Mouse (Mus musculus) hematopoietic stem cell, adult 5-6 weeks (primary cell): ENCODE measurements around the gene Nelfb. TPM values are rescaled to one million over a fixed set of nuclear protein-coding genes. Genes with fewer than 3 reads are reported as not detected.

Source experiments
- ATAC-seq, 2 experiments: fragments of 125-278 bp in 1 of 2; replicated peaks in 1 of 2; 2 replicates each; pipeline ENCODE4 v1.8.0; 2016 to 2017; ENCODE audit warnings: inconsistent platforms in 2 of 2, mild to moderate bottlenecking in 2 of 2, moderate number of reproducible peaks in 2 of 2, low read depth in 1 of 2, moderate TSS enrichment in 1 of 2; ENCODE audit not compliant: low FRiP score in 2 of 2, poor library complexity in 2 of 2, severe bottlenecking in 2 of 2, insufficient read depth in 1 of 2, low TSS enrichment in 1 of 2
- total RNA-seq: library from RNA; stranded (forward); fragments of 172-1452, 232-1000 nt; gene quantifications from 2 replicates; pipeline ENCODE4 v1.2.3, GENCODE M21; 2017

Nelfb gene
- total RNA-seq, 1 experiment from 2014 or later = 40.1 TPM

DNA sequence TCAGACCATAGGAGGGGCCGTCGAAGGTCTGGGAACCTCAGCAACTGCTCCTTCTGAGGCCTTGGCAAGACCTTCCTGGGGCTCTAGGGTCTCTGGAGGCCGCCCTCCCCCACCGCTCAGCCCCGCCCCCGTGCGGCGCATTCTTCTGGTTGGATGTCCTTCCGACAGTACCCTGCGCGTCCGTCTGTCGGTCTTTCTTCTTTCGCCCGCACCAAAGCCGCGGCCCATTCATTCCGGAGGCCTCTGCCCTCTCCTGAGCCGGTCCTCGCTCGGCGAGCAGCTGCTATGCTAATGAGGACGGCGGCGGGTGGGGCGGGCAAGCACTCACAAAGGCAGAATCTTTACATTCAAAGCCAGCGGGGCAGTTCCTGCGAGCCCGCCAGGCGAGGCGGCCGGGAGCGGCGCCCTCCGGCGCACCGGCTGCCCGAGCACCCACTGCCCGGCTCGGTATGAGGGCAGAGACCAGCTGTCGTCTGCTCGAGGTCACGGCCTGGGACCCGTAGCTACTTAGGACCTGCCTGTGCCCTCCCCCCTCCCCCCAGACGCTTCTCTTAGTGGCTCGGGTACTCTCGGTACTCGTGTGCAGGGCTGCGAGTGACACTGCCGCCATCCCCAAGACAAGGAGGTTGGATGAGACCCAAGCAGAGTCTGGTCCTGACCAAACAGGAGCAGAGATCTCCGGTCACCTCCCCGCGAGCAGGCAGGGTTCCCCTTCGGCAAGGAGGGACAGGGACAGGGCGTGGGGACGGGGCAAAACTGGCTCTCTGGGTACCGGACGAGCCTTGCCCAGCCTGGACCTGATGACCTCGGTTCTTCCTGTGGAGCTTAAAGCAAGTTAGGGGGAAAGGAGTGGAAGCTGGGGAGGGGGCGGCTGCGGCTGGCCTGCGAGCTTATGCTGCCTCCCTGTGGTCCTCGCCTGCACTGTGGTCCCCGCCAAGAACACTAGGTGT lies 25.4 kb downstream of the Nelfb start:
- ATAC-seq = peak; percentile 18 to 25; a peak in 2 of 4 replicates

DNA sequence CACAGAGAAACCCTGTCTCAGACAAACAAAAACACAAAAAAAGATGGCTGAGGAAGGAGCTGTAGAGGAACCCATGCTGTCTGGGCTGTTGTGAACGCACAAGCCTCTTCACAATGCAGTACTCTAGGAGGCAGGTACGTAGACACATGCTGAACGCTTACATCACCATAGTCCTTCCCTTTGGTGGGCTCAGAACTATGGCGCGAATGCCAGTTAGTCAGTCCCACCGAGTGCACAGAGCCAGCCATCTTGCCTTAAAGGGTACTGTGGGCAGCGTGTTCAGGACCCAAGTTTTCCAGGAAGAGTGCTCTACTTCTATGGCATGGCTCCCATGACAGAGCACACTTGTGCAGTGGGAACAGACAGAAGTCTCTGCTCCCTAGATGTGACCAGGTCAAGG lies 26.8 kb downstream of the Nelfb start:
- ATAC-seq = no peak

DNA sequence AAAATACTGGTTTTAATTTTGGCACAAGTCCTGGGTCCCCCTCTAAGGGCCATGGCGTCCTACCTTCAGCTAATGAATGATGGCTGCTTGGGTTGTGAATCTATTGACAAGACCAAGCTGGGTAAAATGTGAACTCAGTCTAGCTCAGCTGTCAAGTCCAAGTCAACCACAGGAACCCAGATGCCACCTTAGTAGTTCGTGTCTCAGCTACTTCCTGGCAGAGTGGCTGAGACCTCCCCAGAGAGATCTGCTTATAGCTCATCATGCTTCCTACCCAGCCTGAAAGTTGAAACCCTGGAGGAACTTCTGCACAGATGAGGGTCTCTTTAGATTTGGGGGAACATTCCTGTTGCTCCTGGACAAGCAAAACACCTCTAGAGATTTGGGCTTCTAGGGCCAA lies 28.0 kb downstream of the Nelfb start:
- ATAC-seq = no peak

DNA sequence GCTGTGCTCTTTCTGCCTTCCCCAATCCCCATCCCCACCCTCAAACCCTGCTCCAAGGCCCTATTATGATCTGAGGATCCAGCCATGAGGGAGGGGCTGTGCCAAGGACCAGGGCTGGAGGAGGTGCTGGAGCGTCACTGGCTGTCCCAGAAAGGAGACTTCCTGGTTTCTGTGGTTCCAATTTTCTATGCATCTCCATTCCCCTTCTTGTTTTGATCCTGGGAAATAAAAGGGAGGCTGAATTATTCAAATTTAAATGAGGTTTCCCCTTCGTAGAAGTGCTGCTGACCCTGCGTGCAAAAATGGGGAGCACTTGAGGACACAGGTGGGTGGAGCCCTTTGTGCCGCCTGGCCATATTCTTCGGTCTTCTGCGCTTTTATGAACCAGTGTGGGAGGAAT lies 28.6 kb downstream of the Nelfb start:
- no peak for ATAC-seq

DNA sequence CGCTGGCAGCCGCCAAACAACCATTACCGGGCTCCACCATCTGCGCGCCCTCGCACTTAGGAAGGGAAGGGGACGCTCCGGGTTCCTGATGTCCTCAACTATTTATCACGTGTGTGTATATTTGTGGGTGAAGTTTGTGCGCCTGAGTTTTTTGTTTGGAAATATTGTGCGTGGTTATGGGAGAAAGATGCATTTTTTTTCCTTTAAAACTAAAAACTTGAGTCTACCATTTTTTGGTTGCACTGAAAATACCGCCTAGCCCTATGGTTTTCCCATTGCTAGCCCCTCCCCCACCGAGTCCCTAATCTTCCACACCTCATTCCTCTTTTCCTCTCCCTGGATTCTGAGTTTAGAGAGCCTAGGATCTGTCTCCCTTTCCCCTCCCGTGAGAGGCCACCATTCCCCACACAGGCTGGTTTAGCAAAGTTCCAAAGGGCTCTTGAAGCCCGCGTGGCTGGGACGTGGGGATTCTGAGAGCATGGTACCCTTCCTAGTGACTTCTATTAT lies 29.3 kb downstream of the Nelfb start:
- ATAC-seq = no peak

DNA sequence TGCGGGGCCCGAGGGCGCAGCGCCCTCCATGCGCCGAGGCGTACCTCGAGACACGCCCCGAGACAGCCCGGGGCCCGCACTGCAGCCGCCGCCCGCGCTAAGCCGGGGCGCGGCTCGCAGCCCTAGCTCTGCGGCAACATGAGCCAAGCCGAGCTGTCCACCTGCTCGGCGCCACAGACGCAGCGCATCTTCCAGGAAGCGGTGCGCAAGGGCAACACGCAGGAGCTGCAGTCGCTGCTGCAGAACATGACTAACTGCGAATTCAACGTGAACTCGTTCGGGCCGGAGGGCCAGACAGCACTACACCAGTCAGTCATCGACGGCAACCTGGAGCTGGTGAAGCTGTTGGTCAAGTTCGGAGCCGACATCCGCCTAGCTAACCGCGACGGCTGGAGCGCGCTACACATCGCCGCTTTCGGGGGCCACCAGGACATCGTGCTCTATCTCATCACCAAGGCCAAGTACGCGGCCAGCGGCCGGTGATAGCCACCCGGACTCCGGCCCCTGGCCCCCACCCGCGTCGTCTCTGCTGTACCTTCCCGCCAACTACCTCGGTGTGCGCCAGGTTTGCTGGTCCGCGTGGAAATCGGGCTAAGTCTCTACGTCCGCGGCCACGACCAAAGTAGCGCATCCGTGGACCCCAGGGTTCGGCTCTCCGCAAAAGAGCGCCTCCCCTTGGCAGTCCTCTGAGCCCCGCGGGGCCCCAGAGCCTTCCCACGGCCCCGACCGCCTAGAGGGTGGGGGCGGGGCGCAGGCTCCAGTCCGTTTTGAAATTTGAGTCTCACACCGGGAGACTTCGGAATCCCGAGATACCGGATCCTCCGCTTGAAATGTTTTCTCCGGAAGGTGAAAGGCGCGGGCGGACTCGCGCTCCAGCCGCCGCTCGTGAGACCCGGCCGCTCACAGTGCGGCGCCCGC lies 30.1 kb downstream of the Nelfb start:
- no peak for ATAC-seq

DNA sequence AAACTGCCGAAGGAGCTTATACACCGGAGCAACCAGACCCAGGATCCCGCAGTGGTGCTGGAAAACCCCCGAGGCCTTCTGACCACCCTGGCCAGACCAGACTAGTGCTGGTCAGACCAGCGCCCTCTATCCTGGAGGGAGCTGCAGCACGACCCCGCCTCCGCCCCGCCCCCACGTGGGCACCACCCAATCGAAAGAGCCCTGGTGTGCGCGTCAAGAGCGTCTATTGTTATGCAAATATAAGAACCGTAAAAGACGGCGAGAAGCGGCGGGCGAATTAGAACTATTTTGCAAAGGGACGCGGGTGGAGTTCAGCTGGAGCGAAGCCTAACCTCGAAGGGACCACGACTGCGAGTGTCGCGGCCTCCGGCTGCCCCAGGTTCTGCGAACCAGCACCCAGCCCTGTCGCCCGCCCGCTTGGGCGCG lies 30.8 kb downstream of the Nelfb start, which contains the start of gene Nrarp:
Gene Nrarp (plus strand): TSS at position 281 of the 426 bp plus-strand sequence.
- peak; percentile 78 to 88 for ATAC-seq

DNA sequence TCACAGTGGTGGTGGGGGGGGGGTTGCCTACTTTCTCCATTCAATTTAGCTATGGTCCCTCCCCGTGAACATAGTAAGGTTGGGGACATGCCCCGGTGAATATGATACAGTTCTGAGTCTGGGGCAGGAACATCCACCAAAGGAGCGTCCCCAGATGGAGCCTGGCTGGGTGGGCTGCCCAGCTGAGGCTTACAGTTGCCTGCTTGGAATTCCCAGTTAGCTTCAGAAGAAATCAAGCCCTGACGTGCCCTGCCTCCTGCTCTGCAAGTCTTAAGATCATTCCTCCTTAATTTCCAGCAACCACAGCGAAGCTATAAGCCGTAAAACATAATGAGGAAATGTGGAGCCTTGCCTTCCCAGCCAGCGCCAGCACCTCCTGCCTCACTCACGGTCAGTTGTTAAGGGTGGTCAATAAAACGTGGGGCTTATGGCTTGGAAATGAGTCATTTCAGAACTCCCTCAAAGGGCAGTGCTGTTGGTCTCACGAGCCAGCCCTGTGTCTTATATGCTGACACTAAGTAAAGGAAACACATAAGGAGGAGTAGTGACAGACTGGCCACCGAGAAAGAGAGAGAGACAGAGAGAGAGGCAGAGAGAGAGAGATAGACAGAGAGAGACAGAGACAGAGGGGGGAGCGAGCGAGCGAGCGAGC lies 31.6 kb downstream of the Nelfb start:
- ATAC-seq = no peak

DNA sequence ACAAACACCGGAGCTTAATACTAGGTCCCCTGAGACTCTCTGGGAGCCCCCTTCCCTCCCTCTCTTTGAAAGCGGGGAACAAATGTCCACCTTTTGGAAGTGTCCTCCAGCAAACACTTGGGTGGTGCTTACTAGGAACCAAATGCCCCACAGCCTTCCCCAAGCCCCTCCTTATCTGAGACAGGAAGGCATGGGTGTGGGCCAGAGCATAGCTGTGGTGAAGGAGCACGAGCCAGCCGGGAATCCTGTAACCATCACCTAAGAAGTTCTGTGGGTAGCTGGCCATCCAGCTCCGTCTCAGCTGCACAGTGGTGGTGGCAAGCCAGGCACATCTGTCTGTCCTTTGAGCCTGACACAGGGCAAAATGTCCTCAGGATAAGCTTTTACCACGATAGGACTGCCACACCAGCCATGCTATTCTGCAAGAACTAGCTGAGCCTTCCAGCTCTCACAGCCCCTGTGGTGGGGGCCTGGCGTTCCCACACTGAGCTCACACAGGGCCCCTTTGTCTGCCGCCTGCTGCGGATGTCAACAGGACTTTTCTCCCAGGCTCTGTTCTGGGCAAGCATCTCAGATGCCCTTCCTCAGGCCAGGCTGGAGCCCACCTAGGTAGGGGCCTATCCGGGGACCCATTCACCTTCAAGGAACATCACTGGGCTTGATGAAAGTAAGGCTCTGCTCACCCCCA lies 32.9 kb downstream of the Nelfb start:
- no peak for ATAC-seq

DNA sequence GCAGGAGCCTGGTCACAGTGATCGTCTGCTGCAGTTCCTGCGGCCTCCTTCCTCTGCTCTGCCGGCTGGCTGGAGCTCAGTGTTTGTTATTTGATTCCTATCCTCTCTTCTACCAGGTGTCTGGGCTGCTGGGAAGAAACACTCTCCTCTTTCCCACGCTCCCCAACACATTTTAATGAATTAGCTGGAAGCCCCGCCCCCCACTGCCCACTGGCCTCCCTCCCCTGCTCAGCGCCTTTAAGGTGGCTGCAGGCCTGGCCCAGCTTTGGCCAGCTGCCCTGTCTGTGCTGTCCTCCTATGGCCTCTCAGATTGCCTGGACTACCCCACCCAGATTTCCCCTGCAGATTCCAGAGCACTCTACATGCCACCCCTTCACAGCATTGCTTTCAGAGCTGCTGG lies 33.6 kb downstream of the Nelfb start:
- no peak for ATAC-seq

DNA sequence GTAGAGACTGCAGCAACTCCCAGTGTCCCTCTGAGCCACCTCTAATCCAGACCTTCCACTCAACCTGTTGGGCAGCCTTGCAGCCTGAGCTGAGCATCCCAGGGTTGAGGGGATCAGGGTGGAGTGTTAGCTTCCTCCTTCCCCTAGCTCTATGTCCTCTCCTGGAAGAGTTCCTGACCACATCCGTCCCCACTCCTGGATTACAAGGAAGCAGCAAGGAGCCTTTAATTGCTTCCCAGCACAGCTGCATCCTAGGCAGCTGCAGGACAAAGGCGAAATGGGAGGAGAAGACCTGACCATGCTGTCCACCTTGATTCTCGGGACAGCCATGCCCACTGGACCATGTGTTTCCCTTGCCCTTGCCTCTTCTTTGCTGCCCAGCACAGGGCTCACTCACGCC lies 34.2 kb downstream of the Nelfb start:
- no peak for ATAC-seq

DNA sequence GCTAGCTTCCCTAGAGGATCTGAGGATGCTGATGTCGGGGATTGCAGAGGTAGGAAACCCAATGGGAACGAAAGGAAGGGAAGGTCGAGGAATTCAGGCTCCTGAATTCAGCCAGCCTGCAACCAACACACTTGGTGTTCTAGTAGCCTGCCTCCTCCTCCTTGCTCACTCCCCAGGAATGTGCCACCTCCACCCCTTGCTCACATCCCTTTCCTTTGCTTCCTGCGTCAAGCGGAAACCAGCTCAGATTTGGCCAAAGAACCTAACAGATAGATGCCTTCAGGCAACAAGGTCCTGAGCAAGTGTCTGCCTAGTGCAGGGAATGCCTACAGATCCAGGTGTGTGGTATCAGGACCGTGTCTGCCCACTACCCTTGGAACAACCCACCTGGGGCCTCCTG lies 34.7 kb downstream of the Nelfb start:
- no peak for ATAC-seq

DNA sequence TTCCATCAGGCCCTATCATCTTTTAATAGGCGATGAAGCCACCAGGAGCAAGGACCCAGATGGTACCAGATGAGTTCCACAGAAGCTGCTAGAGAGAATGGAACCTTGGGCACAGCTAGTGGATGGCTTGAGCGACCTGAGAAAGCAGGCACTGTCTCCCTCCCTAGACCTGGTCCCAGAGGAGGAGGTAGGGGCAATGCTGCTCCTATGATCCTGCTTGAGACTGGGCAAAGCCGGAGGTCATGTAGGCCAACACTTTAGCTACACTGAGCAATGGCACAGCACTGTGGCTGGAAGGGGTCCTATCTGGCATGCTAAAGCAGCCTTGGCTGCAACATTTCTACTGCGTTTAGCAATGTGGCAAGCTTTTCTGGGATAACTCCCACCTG lies 35.6 kb downstream of the Nelfb start:
- no peak for ATAC-seq

DNA sequence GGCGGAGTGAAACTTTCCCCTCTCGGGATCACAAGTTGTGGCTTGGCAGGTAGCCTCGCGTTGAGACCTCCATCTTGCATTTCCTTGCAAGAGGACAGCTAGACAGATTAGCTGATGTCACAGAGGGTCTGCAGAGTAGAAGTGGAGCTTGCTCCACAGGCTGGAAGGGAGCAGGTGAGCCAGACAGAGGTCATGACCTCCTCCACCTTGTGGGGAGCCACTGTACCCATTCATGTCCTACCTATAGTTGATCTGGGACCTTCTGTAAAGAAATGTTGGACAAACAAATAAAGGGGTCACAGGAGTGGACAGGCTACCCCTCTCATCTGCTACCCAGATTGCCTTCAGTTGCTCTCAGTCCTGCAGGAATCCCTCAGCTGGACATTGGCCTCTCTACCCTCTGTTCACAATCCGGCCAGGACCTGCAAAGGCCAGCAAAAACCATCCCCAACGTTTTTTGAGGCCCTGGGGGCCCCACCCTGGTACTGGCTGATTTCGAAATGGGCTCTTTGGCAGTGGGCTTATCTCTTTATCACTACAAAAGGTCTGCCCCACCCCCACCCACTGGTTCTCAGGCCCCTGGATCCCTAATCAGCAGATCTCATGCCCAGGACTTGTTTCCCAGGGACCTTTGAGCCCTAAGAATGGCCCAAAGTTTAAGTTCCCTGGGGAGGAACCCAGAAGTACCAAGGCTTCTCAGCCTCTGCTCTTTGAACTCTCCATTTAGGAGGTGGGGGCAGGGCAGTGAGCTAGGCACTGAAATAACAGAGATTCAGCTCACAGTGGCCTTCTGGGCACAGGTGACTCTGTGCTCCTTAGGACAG lies 36.2 kb downstream of the Nelfb start:
- no peak for ATAC-seq

DNA sequence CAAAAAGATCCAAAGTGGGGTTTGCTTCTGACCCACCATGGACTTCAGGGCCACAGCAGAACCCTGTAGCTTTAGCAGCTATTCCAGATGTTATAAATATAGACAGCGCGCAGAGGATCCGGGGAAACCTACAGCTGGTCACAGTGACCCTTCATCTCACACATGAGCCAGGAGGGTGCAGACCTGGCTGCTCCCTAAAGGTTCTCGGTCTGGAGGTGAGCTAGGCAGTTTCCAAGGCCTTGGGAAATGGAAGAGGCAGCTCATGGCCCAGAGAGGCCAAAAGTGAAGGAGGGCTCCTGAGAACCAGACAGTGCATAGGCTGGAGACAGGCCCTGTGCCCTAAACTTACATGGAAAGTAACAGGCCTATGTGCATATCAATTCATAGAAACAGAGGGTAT lies 37.5 kb downstream of the Nelfb start:
- ATAC-seq = no peak

DNA sequence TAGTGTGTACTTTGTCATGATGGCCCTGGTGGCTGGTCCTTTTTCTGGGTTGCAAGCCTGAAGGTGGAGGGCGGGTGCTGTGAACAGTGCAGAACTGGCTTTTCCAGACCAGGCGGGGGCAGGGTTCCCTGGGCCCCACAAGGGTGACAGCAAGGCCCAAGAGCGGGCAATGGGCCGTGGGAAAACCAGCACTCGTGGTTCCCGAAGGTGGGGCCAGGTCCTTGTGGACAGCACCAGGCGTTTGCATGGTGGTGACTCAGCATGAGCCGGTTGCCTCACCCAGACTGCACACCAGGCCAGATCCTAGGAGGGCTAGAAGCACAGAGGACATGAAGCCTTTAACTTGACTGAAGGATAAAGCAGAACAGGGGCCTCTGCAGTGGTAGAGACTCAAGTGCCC lies 38.7 kb downstream of the Nelfb start:
- ATAC-seq = peak in 1 of 2 experiments; percentile 33; a peak in 2 of 4 replicates
